Comparison of ENCODE assay signal across 8 mouse cellular contexts in genomic region chr6:121063771-121064170, GRCm38 (mm10).
A peak's percentile ranks its signal among the peaks of the same experiment; 100 is the strongest.
DNase-seq lines count a peak whose midpoint lies in the region; ATAC-seq lines count a peak whose summit lies in the region.

No protein-coding gene starts in this region.

- no peaks in the 10 kb centered on the region for H3K36me3 ChIP-seq in midbrain, embryonic 10.5 days
- H3K36me3 ChIP-seq in midbrain, embryonic 11.5 days (ENCODE audit: control insufficient read depth, insufficient read depth, low read length): no peaks in the 10 kb centered on the region
- no peaks in the 10 kb centered on the region for H3K36me3 ChIP-seq in hindbrain, embryonic 13.5 days
- H3K36me3 ChIP-seq in stomach, embryonic 15.5 days: no peaks in the 10 kb centered on the region

- DNase-seq in midbrain, embryonic 10.5 days (ENCODE audit: low spot score): no peak
- DNase-seq in midbrain, embryonic 11.5 days (ENCODE audit: low spot score, missing footprints): no peak
- DNase-seq in kidney, postnatal 36 days: peak; percentile 58 to 79
- no peak for DNase-seq in right cerebral cortex, postnatal 10 days (ENCODE audit: low spot score in 2 of 2)
- DNase-seq in layer of hippocampus, adult 8-10 months (ENCODE audit: low spot score in 2 of 2): no peak
- no peak for DNase-seq in frontal cortex, postnatal 36 days (ENCODE audit: low spot score in 2 of 2)

- no peaks in the 10 kb centered on the region for H3K9me3 ChIP-seq in midbrain, embryonic 10.5 days (replicated peaks)
- no peaks in the 10 kb centered on the region for H3K9me3 ChIP-seq in midbrain, embryonic 11.5 days (ENCODE audit: control insufficient read depth, low read length)
- no peaks in the 10 kb centered on the region for H3K9me3 ChIP-seq in hindbrain, embryonic 13.5 days
- H3K9me3 ChIP-seq in stomach, embryonic 15.5 days: no peaks in the 10 kb centered on the region

- peaks cover 48% of the 10 kb centered on the region for H3K4me1 ChIP-seq in midbrain, embryonic 10.5 days
- peaks cover 9% of the 10 kb centered on the region for H3K4me1 ChIP-seq in midbrain, embryonic 11.5 days (ENCODE audit: control insufficient read depth, insufficient read depth, low read length)
- H3K4me1 ChIP-seq in hindbrain, embryonic 13.5 days (replicated peaks): peaks cover 68% of the 10 kb centered on the region
- peaks cover 28% of the 10 kb centered on the region for H3K4me1 ChIP-seq in stomach, embryonic 15.5 days

- H3K4me3 ChIP-seq in midbrain, embryonic 10.5 days: no peak overlapping the region
- H3K4me3 ChIP-seq in midbrain, embryonic 11.5 days (ENCODE audit: low read depth, low read length): no peak overlapping the region
- H3K4me3 ChIP-seq in hindbrain, embryonic 13.5 days: no peak overlapping the region
- no peak overlapping the region for H3K4me3 ChIP-seq in stomach, embryonic 15.5 days (replicated peaks)

- H3K27me3 ChIP-seq in midbrain, embryonic 10.5 days (ENCODE audit: low read depth, poor library complexity, severe bottlenecking): no peaks in the 10 kb centered on the region
- H3K27me3 ChIP-seq in midbrain, embryonic 11.5 days (ENCODE audit: control insufficient read depth, insufficient read depth, low read length): no peaks in the 10 kb centered on the region
- no peaks in the 10 kb centered on the region for H3K27me3 ChIP-seq in hindbrain, embryonic 13.5 days
- H3K27me3 ChIP-seq in stomach, embryonic 15.5 days (replicated peaks): no peaks in the 10 kb centered on the region

- 85% methylated on average over 8 of the region's 8 CpGs for WGBS in midbrain, embryonic 10.5 days
- 87% methylated on average over 8 of the region's 8 CpGs for WGBS in midbrain, embryonic 11.5 days
- WGBS in hindbrain, embryonic 13.5 days: 85% methylated on average over 8 of the region's 8 CpGs
- 77% methylated on average over 8 of the region's 8 CpGs for WGBS in stomach, embryonic 15.5 days

- H3K4me2 ChIP-seq in midbrain, embryonic 11.5 days: no peak overlapping the region
- no peak overlapping the region for H3K4me2 ChIP-seq in hindbrain, embryonic 13.5 days
- H3K4me2 ChIP-seq in stomach, embryonic 15.5 days: peak overlapping the region; percentile 45; the same call in 1 of the 2 replicates

- ATAC-seq in midbrain, embryonic 11.5 days (ENCODE audit: low FRiP score): no peak
- peak; percentile 11; the same call in 1 of the 2 replicates for ATAC-seq in hindbrain, embryonic 13.5 days (ENCODE audit: low FRiP score)
- ATAC-seq in stomach, embryonic 15.5 days (ENCODE audit: insufficient read depth, low FRiP score, low read depth): 0 out of 2 replicates have a peak, but pooled peaks have one; percentile 20

- 0 out of 2 replicates have a peak overlapping the region, but pooled peaks have one; percentile 20 for H3K27ac ChIP-seq in midbrain, embryonic 10.5 days (replicated peaks)
- H3K27ac ChIP-seq in midbrain, embryonic 11.5 days (ENCODE audit: low read depth, low read length): no peak overlapping the region
- peak overlapping the region; percentile 97 for H3K27ac ChIP-seq in hindbrain, embryonic 13.5 days
- H3K27ac ChIP-seq in stomach, embryonic 15.5 days: peak overlapping the region; percentile 84

- no peak overlapping the region for H3K9ac ChIP-seq in midbrain, embryonic 11.5 days (ENCODE audit: low read length)
- peak overlapping the region; percentile 81 for H3K9ac ChIP-seq in hindbrain, embryonic 13.5 days
- no peak overlapping the region for H3K9ac ChIP-seq in stomach, embryonic 15.5 days

Comparison
In these comparisons a context has a peak if more than half of its experiments do, and no peak if none do; other contexts are left out.
1. DNase-seq: peak in kidney, postnatal 36 days (2 of 2); none in midbrain, embryonic 10.5 days (single experiment), midbrain, embryonic 11.5 days (single experiment), right cerebral cortex, postnatal 10 days (0 of 2), layer of hippocampus, adult 8-10 months (0 of 2) and frontal cortex, postnatal 36 days (0 of 2).